Mouse (Mus musculus) ES-E14 (cell line): Measurements from ENCODE around the gene Taok3. TPM values are rescaled to one million over a fixed set of nuclear protein-coding genes. Genes with fewer than 3 reads are reported as not detected.
A peak's percentile ranks its signal among the peaks of the same experiment; 100 is the strongest.

Experiments
- DNase-seq: peaks from one replicate; pipeline ENCODE4 v3.0.0-alpha.2; 2013; ENCODE audit warnings: low read depth, low spot score
- H3K27ac ChIP-seq: 2 replicates; pipeline ENCODE4 v1.5.1; 2012; ENCODE audit warnings: low read depth, mild to moderate bottlenecking, low read length, moderate library complexity, mixed read lengths; ENCODE audit not compliant: poor library complexity, insufficient read depth, severe bottlenecking
- H3K36me3 ChIP-seq: 2 replicates; pipeline ENCODE4 v1.6.1; 2012; ENCODE audit warnings: mild to moderate bottlenecking, low read length, moderate library complexity, mixed read lengths; ENCODE audit not compliant: control insufficient read depth, poor library complexity, insufficient read depth, severe bottlenecking
- H3K4me1 ChIP-seq, 2 experiments: fragments of 150-350 bp in 1 of 2; sonication (generic) in 1 of 2; 2 replicates each; pipeline ENCODE4 v1.6.1; 2012; ENCODE audit warnings: low read length in 2 of 2, mild to moderate bottlenecking in 1 of 2, mixed read lengths in 1 of 2; ENCODE audit not compliant: control insufficient read depth in 2 of 2, insufficient read depth in 2 of 2, poor library complexity in 1 of 2
- H3K4me3 ChIP-seq, 2 experiments: fragments of 150-350 bp in 1 of 2; sonication (generic) in 1 of 2; 2 replicates each; pipeline ENCODE4 v1.5.1; 2012; ENCODE audit warnings: low read length in 2 of 2, low read depth in 1 of 2, mild to moderate bottlenecking in 1 of 2, mixed read lengths in 1 of 2; ENCODE audit not compliant: insufficient read depth in 1 of 2, poor library complexity in 1 of 2, severe bottlenecking in 1 of 2
- H3K9ac ChIP-seq: 2 replicates; pipeline ENCODE4 v1.6.1; 2012; ENCODE audit warnings: low read depth, mild to moderate bottlenecking, low read length, mixed read lengths; ENCODE audit not compliant: poor library complexity, insufficient read depth, severe bottlenecking
- H3K9me3 ChIP-seq: fragments of 150-350 bp; sonication (generic); 2 replicates; pipeline ENCODE4 v1.6.1; 2012; ENCODE audit warnings: low read depth, mild to moderate bottlenecking, low read length; ENCODE audit not compliant: control insufficient read depth, insufficient read depth
- CHD2 ChIP-seq: IDR thresholded peaks from 2 replicates; pipeline ENCODE4 v1.6.1; 2014; ENCODE audit warnings: mild to moderate bottlenecking, low read depth, low read length, inconsistent platforms
- HCFC1 ChIP-seq: IDR thresholded peaks from 2 replicates; pipeline ENCODE4 v1.6.1; 2012; ENCODE audit warnings: low read length, inconsistent platforms, borderline replicate concordance; ENCODE audit not compliant: insufficient read depth
- MAFK ChIP-seq: IDR thresholded peaks from 2 replicates; pipeline ENCODE4 v1.6.1; 2014; ENCODE audit warnings: mild to moderate bottlenecking, low read depth, low read length, inconsistent platforms; ENCODE audit not compliant: insufficient read depth
- ZC3H11A ChIP-seq: IDR thresholded peaks from 2 replicates; pipeline ENCODE4 v1.6.1; 2012; ENCODE audit warnings: low read depth, mild to moderate bottlenecking, inconsistent platforms, low read length, borderline replicate concordance
- ZNF384 ChIP-seq: IDR thresholded peaks from 2 replicates; pipeline ENCODE4 v1.6.1; 2012; ENCODE audit warnings: low read depth, low read length, inconsistent platforms
- in situ Hi-C, 2 experiments: fragments of 600-800 bp; cut with MboI; formaldehyde crosslinking; loops; one replicate each; pipeline ENCODE4 v1.15.1; 2025; ENCODE audit warnings: low sequenced_read_pairs in 2 of 2, inconsistent platforms in 1 of 2; ENCODE audit not compliant: unreplicated experiment in 2 of 2
- total RNA-seq: library from RNA; depleted of rRNA; stranded (reverse); fragments of 300-350 nt; gene quantifications from 2 replicates; pipeline ENCODE4 v1.2.3, GENCODE M21; 2012

Taok3 gene
- total RNA-seq, 1 experiment: 6.9 TPM

GRCm38 (mm10) chr5:117302899-117303298, 183.0 kb downstream of the Taok3 start:
- TF ChIP-seq ZNF384: no peak
- 0 out of 2 replicates have a peak, but pooled peaks have one; percentile 6 for TF ChIP-seq CHD2
- Histone ChIP-seq H3K9ac (no peak overlapping the region), H3K4me3 (no peak overlapping the region), H3K4me1 (peaks cover 6 to 9% of the 10 kb centered on the region in 2 experiments), H3K9me3 (no peaks in the 10 kb centered on the region), H3K27ac (no peak overlapping the region), H3K36me3 (no peaks in the 10 kb centered on the region)
- in situ Hi-C loops: no loop called here
- no peak for DNase-seq

- Histone ChIP-seq H3K4me3 (peak overlapping the region in 1 of 2 experiments; percentile 17; a peak in 1 of 4 replicates), H3K27ac (peak overlapping the region; percentile 55), H3K9me3 (no peaks in the 10 kb centered on the region), H3K9ac (peak overlapping the region; percentile 47; the same call in 1 of the 2 replicates), H3K36me3 (no peaks in the 10 kb centered on the region), H3K4me1 (peaks cover 6 to 9% of the 10 kb centered on the region in 2 experiments)
- in situ Hi-C loops: no loop called here
- TF ChIP-seq HCFC1 (no peak), ZC3H11A (no peak), MAFK (no peak), CHD2 (no peak), ZNF384 (no peak)
- no peak for DNase-seq
Measured at GRCm38 (mm10) chr5:117303691-117304579, 184.0 kb downstream of the Taok3 start.

GRCm38 (mm10) chr5:117304947-117305346, 185.0 kb downstream of the Taok3 start:
- in situ Hi-C loops: no loop called here
- peak; percentile 87 for DNase-seq

GRCm38 (mm10) chr5:117305754-117306153, 185.8 kb downstream of the Taok3 start:
- TF ChIP-seq ZC3H11A (no peak), MAFK (no peak), HCFC1 (no peak), ZNF384 (no peak), CHD2 (no peak)
- in situ Hi-C loops: no loop called here
- H3K4me3 ChIP-seq: no peak overlapping the region
- H3K27ac ChIP-seq: no peak overlapping the region
- H3K9ac ChIP-seq: no peak overlapping the region
- peaks cover 6 to 9% of the 10 kb centered on the region in 2 experiments for H3K4me1 ChIP-seq
- DNase-seq: no peak
- H3K9me3 ChIP-seq: no peaks in the 10 kb centered on the region
- no peaks in the 10 kb centered on the region for H3K36me3 ChIP-seq

More at GRCm38 (mm10) chr5:117304947-117305346, 185.0 kb downstream of the Taok3 start:
- no peak for TF ChIP-seq MAFK
- 0 out of 2 replicates have a peak, but pooled peaks have one; percentile 4 for TF ChIP-seq ZC3H11A
- H3K4me1 ChIP-seq: peaks cover 6 to 9% of the 10 kb centered on the region in 2 experiments
- peak overlapping the region; percentile 47; the same call in 1 of the 2 replicates for H3K27ac ChIP-seq
- H3K36me3 ChIP-seq: no peaks in the 10 kb centered on the region
- no peak overlapping the region for H3K9ac ChIP-seq
- no peaks in the 10 kb centered on the region for H3K9me3 ChIP-seq
- H3K4me3 ChIP-seq: no peak overlapping the region
